Mouse (Mus musculus): ENCODE results near the gene Ptpdc1.

The Ptpdc1 gene

DNA sequence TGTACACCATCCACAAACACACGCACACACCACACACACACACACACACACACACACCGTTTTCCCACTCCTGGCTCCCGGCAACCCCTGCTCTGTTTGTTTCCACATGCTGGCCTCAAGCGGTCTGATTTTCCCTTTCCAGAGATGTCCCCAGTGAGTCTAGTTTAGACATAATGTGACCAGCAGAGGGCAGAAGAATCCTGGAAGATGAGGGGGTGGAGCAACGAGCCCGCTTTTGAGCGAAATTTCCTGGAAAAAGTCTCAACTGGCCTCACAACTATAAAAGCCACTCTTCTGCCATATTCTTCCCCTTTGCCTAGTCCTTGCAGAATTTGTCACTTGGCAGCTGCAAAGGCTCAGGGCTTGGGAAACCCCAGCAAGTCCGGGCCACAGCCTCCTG is 30.2 kb upstream of the Ptpdc1 start:
- peak; percentile 81 for DNase-seq (ENCODE audit: low spot score)

DNA sequence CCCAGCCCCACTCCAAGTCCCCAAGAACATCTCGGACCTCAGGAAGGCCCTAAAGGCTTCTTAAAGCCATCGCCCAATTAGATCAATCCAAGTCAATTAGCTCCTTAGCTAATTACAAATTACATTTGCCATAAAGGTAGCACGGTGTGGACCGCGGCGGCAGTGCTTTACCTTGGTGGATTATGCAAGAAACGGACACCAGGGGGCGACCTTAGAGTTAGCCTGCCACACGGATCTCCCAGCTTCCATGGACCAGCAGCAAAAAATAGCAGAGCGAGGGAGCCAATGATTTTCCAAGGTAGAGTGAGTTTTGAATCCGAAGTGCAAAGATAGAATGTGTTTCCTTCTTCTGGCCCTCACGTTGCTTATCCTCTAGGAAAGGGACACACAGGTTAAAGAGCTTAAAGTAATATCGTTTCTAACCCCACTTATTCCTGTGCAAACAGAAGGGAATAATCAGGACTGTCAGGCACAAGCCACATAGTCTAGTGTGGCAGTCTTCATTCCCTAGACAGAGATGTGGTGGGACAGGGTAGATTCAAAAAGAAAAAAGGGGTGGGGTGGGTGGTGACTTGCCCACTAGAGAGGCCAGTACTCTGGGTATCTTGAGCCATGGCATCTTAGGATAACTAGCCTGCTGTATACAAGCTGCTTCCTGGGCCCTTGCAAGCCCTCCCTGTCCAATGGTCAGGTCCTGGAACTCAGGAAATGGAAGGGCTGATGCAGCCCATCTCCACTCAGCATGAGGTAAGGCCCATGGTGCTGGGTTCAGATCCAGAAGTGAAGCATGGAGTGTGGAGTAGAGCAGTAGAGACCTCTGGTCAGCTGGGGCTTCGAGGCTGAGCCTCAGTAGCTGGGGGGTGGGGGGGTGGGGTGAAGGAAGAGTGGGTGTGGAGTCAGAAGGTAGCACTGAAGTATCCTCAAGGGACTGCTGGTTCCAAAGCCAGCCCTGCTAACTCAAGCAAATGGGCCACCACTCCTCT is 28.6 kb upstream of the Ptpdc1 start:
- peak; percentile 71 for DNase-seq (ENCODE audit: low spot score)

DNA sequence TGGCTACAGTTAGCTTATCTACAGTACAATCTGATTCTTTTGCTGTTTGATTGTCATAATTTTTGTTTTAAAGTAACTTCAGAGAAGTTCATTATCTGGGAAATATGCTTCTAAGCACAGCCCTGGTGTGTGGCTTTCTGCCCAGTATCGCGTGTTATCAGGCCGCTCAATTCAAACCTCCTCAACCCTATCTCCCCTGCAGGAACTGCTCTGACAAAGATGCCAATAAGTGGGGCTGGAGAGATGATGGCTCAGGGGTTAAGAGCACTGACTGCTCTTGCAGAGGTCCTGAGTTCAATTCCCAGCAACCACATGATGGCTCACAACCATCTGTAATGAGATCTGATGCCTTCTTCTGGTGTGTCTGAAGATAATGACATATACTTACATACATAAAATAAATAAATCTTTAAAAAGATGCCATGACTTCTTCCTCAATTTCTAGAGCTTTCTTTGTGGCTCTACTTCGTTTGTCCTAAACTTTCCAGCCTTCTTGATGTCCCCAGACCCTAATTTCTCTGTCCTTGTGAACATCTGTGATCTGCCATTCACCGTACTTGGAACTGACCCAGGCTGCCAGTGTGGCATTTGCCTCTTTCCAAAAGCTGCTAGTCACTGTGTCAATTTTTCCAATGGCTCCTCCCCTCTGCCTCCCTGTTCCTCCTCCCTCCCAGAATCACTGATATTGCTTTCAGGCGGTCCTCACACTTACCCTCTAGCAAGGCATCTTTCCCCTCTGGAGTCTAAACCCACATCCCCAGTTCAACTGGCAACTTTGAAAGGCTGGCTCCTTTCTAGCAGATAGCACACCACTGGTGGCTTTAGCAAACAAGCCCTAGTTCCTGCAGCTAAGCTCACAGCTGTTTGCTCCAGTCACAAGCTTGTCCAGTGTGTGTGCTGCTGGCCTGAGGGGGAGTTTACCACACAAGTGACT is 25.9 kb upstream of the Ptpdc1 start:
- peak; percentile 30 for DNase-seq (ENCODE audit: low spot score)

DNA sequence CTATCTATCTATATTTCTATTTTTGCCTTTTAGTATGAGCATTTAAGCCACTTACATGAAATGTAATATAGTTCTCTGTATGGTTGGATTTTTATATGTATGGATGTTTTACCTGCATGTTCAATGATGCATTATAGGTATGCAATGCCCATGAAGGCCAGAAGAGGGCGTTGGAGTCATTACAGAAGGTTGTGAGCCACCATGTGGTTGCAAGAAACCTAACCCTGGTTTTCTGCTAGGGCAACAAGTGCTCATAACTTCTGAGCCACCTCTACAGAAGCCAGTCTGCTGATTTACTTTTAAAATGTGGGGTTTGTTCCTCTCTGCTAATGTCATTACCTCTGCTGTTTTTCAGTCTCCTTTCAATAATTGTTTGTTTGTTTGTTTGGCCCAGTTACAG is 25.2 kb upstream of the Ptpdc1 start:
- peak; percentile 57 for DNase-seq (ENCODE audit: low spot score)

DNA sequence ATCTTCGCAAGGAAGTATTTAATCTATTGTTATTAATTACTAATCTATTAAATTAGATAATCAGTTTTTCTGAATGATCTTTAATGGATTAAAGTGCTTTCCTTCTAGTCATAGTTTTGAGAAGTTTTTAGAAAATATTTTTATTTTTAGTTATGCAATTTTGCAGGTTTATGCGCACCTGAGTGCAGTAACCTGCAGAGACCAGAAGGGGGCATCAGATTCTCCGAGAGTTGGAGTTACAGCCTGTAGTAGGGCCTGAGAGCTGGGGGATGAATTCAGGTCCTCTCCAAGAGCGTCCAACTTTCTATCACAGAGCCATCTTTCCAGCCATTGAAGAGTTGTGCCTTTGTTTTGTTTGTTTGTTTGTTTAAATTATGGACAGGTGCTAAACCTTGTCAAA is 21.2 kb upstream of the Ptpdc1 start:
- no peak for DNase-seq (ENCODE audit: low spot score)

DNA sequence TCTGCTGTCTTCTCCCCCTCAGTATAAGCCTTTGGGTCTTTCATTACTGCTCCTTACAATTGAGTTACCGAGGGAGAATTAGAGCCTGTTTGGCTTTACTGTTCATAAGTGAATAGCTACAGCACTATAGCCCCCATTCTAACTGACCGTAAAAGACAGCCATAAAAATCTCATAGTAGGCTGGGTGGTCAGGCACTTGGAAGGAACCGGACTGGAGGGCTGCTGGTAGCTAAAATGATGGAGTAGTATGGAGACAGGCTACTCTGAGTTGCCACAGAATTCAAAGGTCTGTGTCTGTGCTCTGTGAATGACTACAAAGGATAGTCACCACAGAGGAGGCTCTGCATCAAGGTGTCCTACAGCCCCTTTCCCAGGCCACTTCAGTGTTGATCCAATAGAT is 18.5 kb upstream of the Ptpdc1 start:
- DNase-seq (ENCODE audit: low spot score), result no peak

DNA sequence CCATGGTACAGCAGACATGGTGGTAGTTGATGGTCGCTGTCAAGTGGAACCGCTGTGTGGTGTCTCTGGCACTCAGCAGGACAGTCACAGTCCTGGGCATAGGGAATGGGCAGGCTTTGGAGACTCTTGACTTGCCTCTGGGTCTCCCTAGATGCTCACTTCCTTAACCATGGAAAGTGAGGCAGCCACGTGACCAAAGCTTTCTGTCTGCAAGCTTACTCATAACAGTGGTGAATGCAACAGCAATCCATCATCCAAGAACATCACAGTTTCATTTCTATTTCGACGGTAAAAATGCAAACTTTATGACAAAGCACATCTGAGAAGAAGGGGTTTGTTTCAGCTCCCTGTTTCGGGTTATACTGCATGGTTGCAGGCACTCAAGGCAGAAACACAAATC is 17.6 kb upstream of the Ptpdc1 start:
- DNase-seq (ENCODE audit: low spot score), result no peak

DNA sequence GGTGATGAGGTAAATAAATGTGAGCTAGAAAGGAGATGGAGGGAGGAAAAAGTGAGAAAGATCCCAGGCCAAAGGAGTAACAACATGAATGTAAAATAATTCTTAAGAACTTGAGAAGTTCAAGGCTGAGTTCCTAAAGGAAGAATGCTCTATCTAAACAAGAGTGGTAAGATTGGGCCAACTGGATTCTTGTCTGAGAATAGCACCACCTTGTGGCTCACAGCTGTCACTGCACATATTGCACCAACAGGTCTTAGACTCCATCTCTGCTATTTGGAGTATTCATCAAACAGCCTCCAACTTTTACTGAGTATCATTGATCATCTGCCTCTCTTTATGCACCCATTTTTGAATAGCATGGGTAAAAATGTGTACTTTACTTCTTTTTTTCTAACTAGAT is 14.1 kb upstream of the Ptpdc1 start:
- DNase-seq (ENCODE audit: low spot score), result peak; percentile 80

DNA sequence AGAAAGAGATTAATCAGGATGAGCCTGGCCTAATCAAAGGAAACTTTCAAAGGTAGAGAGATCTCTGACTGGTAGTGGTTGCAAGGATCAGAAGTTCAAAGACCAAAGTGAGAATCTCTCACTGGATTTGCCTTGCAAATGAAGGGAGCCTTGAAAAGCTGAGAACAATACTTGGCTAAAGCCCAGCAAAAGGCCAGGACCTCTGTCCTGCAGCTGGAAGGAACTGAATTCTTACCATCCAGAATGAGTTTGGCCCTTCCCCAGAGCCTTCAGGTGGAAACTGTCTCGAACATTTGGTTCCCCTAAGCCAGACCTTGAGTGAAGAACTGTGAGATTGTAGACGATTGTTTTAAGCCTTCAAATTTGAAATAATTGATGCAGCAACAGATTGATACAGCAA is 12.2 kb upstream of the Ptpdc1 start:
- DNase-seq (ENCODE audit: low spot score), result no peak

DNA sequence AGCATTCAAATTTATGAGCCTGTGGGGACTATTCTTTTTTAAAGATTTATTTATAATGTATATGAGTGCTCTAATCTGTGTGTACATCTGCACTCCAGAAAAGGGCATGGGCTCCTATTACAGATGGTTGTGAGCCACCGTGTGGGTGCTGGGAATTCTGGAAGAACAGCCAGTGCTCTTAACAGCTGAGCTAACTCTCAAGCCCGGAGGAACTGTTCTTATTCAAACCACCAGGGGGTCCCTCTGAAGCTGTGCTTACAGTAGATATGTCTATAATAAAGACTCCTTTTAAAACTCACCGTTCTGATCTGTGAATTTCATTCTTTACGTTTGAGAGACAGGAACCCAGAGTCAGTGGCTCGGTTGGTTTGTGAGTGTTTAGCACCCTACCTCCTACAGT is 6.2 kb upstream of the Ptpdc1 start:
- DNase-seq (ENCODE audit: low spot score), result no peak

DNA sequence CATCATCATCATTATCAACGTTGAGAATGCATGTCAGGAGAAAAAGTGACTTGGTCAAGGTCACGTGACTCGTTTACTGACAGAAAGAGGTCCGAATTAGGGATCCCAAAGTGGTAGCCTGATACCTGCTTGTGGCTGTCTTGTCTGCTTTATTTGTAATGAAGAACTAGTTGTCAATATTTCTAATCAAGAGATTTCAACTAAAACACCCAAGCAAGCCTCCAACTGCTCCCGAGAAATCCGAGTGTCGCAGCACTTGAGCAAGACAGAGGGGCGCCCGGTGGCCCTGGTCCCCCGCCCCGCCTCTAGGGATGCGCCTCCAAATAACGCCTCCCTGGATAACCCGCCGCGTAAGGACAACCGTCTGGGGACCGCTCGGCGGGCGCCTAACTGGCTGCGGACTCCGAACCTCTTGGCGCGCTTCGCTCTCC is 481 bp downstream of the Ptpdc1 start:
- no peak for DNase-seq (ENCODE audit: low spot score)

DNA sequence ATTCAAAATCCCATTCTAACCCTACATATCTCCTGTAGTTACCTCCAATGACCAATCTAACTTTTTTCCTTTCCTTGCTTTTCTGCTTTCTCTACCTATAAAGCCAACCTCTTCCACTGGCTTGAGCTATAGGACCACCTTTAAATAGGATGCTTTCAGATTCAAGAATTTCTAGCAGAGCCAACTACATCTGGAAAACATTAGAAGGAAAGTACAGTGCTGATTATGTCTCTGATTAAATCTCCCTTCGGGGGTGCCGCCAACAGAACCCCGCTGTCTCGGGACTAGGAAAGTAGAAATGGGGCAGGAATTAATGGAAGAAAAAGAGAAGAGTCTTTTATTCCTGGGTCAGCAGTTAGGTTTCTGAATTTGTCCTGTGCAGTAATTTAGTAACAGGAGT is 6.6 kb downstream of the Ptpdc1 start:
- DNase-seq (ENCODE audit: low spot score), result no peak

DNA sequence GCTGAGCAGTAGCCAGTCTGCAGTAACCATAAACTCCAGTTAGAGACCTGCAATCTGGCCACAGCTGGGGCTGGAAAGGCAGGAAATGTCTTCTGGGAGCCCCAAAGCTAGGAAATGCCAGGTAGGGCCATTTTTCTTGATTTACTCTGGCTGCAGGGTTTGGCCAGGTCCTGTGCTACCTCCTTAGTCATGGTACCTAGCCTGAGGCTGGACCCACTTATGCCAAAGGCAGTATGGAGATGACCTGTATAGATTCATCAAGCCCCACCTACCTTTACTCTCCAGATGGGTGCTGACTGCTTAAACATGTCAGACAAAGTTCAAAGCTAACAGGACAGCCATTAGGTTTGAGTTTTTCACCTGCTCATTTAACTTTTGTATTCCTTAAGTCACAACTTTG is 7.7 kb downstream of the Ptpdc1 start:
- no peak for DNase-seq (ENCODE audit: low spot score)

DNA sequence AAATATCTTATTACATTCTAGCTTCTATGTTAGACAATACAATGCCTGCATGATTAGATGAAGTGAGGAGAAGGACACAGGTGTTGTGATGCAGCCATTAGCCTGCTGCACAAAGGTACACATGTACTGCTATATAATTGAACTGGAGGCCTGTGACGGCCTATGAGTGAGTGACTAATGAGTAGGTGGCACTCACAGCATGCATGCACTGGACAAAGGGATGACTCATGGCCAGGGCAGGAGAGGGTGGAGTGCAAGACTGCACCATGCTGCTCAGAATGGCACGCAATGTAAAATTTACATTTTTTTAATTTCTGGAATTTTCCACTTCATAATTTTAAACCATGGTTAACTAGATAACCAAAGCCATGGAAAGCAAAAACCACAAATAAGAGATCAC is 10.9 kb downstream of the Ptpdc1 start:
- no peak for DNase-seq (ENCODE audit: low spot score)

DNA sequence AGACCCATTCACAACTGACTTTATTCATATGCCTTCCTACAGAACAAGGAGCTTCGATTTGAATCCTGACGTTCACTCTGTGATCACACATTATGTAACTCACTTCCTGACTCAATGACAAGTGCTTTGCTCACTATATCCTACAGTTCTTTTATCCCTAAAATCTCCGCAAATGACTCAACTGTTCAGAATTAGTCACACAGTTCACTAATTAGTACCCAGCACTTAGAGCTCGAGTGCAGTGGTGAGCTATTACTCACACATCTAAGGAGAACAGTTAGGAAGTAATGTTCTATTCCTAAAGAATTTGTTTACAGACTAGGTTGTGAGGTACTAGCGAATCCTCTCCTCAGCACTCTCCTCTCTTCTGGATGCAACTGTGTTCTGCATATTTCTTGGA is 16.4 kb downstream of the Ptpdc1 start:
- no peak for DNase-seq (ENCODE audit: low spot score)

DNA sequence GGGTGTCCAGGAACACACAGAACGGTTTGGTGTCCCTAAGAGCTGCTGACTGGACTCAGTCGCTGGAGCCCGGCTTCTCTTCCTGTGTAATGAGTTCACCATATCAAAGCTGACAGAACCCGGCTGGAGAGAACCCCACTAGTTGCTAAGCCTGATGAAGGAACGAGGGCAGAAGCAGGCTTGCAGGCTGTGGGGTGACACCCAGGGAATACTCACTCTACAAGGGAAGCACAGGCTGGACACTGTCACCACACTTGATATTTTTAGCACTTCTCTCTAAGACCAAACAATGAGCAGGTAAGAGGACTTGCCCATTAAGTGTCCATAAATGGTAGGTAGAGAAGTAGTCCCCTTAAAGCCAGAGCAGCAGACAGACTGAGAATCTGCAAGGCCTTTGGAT is 20.9 kb downstream of the Ptpdc1 start:
- DNase-seq (ENCODE audit: low spot score), result no peak

DNA sequence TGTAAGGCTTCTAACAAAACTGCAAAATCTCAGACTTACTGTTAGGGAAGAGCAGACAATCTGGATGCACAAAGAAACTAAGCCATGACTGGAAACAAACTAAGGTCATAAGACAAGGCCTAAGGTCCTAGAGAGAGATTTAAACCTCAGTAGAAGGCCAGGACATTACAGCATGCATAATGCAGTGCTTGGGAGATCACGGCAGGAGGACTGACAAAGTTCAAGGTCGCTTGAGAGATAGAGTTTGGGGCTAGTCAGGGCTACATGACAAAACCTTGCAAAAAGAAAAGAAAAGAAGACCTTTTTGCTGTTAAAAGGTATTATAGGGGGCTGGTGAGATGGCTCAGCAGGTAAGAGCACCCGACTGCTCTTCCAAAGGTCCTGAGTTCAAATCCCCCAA is 22.2 kb downstream of the Ptpdc1 start:
- no peak for DNase-seq (ENCODE audit: low spot score)

DNA sequence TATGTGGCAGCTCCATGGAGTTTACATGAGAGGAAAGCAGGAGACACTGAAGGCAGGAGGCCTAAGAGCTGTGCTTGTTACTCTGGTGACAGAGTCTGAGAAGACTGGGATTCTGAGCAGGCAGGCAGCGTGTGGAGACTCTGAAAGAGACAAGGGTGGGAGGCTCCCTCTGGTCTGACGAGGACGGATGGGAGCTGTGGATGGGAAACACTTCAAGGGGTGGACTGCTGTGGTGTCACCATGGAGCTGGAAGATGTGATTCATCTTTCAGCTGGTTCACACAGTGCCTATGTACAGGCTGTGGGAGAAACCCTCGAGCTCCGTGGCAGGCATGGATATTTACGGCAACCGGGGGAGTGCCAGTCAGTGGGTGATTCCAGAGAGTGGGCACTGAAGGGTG is 30.9 kb downstream of the Ptpdc1 start:
- no peak for DNase-seq (ENCODE audit: low spot score)

DNA sequence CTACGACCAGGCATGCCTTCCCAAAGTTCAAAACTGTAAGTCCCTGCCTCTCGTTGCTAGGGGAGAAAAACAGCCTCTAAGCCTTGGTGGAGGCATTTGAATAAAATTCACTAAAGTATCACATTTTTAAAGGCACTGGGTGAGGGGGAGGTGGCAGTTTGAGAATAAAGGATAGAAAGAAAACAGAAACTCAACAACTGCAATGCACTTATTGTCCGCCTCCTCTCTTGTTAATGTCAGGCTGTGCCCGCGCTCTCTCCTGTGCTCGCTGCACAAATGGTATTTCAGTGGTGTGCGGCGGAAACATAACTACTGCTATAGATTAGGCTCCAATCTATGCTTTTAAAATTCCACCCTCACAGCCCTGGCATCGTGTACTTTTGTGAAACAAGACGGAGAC is 31.4 kb downstream of the Ptpdc1 start:
- no peak for DNase-seq (ENCODE audit: low spot score)

DNA sequence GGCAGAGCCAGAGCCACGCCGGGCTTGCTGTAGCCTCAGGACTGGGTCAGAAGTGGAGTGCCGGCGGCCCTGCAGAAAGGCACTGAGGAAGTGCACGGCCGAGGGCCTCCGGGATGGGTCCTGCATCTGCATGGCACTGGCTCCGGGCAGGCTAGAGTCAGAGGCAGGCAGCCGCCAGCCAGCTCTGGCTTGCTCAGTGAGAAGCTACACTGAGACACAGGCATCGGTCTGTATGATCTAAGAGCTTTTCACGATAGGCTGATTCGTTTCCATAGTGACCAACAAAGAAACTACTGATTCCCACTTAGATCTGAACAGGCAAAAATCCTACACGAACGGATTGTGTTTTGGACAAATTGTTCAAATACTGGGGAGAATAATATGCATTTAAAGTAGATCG is 32.3 kb downstream of the Ptpdc1 start:
- no peak for DNase-seq (ENCODE audit: low spot score)

DNA sequence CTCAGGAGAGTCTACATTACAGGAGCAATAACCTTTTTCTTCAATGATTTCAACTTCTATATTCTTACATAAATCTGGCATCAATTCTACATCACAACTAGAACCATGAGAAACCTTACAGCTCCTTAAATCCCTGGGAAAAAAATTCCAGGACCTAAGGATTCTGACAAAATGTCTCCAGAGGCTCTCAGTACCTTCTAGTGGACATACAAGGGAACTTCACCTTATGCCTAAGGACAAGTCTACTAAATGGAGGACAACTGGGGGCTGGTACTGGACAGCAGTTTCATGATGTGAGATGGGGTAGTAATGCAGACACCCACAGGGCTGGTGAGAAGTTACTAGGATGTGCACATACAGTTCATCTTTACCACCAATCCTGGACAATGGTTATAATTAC is 34.7 kb downstream of the Ptpdc1 start:
- no peak for DNase-seq (ENCODE audit: low spot score)

DNA sequence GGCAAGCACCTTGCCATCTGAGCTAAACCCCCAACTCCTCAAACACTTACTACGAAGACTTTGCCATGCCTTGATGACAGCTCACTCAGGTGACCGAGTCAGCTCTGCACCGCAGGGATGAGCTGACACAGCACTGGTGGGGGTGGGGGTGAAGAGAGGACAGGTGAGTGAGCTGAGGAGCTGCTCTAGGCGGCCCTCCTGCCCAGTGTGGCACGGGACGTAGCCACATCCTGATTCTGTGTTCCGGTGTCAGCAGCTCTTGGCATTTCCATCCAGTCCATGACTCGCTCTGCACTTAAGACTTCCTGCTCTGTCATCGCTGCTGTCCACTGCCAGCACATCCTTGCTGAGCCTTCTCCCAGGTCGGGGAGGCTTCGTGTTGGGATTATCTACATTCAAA is 38.1 kb downstream of the Ptpdc1 start:
- DNase-seq (ENCODE audit: low spot score), result no peak

DNA sequence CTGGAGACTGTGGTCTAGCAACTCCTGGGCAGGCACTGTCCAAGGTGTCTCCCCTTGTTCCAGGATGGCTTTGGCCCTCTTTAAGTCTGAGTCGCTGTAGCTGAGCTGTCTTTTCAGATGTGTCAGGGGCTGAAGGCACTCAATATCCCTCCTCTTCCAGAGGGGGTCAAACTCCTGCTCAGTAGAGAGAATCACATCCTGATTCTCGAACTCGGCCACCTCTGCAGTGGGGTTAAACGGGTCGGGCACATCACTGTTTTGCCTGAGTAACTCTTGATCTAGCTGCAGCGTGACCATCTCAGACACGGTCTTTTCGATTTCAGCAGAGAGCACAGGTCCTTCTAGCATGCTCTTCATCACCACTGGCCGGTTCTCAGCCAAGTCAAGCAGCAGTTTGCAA is 39.0 kb downstream of the Ptpdc1 start:
- no peak for DNase-seq (ENCODE audit: low spot score)

Data from MN1 (cell line).